Mouse (Mus musculus): ENCODE results near the gene Snx11. TPM values are rescaled to one million over a fixed set of nuclear protein-coding genes. Genes with fewer than 3 reads are reported as not detected.

The Snx11 gene
- polyA plus RNA-seq, 1 experiment from 2014 or later: 25.7 TPM

- Histone ChIP-seq H3K36me3 (replicated peaks) (no peaks in the 10 kb centered on the region), H3K27ac (0 out of 2 replicates have a peak overlapping the region, but pooled peaks have one; percentile 65), H3K27me3 (ENCODE audit: poor library complexity, severe bottlenecking) (peaks cover 74% of the 10 kb centered on the region), H3K4me3 (no peak overlapping the region), H3K9me3 (no peaks in the 10 kb centered on the region), H3K4me1 (peaks cover 73% of the 10 kb centered on the region)
- WGBS: 83% methylated on average over 4 of the region's 4 CpGs
- DNase-seq (ENCODE audit: extremely low spot score, low spot score): no peak
Measured at GRCm38 (mm10) chr11:96743891-96744290, 33.5 kb downstream of the Snx11 start.

- no peak overlapping the region for H3K4me3 ChIP-seq
- H3K27ac ChIP-seq: peak overlapping the region; percentile 65
- H3K36me3 ChIP-seq (replicated peaks): no peaks in the 10 kb centered on the region
- H3K9me3 ChIP-seq: no peaks in the 10 kb centered on the region
- peaks cover 81% of the 10 kb centered on the region for H3K4me1 ChIP-seq
- H3K27me3 ChIP-seq (ENCODE audit: poor library complexity, severe bottlenecking): peaks cover 83% of the 10 kb centered on the region
- DNase-seq (ENCODE audit: extremely low spot score, low spot score): no peak
- WGBS: 75% methylated on average over 11 of the region's 11 CpGs
Measured at GRCm38 (mm10) chr11:96743000-96743399, 34.4 kb downstream of the Snx11 start.

GRCm38 (mm10) chr11:96741995-96742394 lies 35.4 kb downstream of the Snx11 start:
- 16% methylated on average over 12 of the region's 12 CpGs for WGBS
- Histone ChIP-seq H3K4me3 (peak overlapping the region; percentile 7), H3K4me1 (peaks cover 78% of the 10 kb centered on the region), H3K36me3 (replicated peaks) (no peaks in the 10 kb centered on the region), H3K27ac (peak overlapping the region; percentile 54), H3K27me3 (ENCODE audit: poor library complexity, severe bottlenecking) (peaks cover 85% of the 10 kb centered on the region), H3K9me3 (no peaks in the 10 kb centered on the region)
- peak; percentile 70 for DNase-seq (ENCODE audit: extremely low spot score, low spot score)

- Histone ChIP-seq H3K27me3 (ENCODE audit: poor library complexity, severe bottlenecking) (peaks cover 84% of the 10 kb centered on the region), H3K27ac (no peak overlapping the region)
- 77% methylated on average over 12 of the region's 12 CpGs for WGBS
Measured at GRCm38 (mm10) chr11:96740796-96741195, 36.6 kb downstream of the Snx11 start.

GRCm38 (mm10) chr11:96737673-96738471 lies 39.5 kb downstream of the Snx11 start:
- Histone ChIP-seq H3K9me3 (no peaks in the 10 kb centered on the region), H3K27ac (no peak overlapping the region), H3K4me1 (peaks cover 72% of the 10 kb centered on the region), H3K27me3 (ENCODE audit: poor library complexity, severe bottlenecking) (peaks cover 74% of the 10 kb centered on the region), H3K36me3 (replicated peaks) (no peaks in the 10 kb centered on the region), H3K4me3 (no peak overlapping the region)
- no peak for DNase-seq (ENCODE audit: extremely low spot score, low spot score)
- WGBS: 73% methylated on average over 14 of the region's 14 CpGs

More at GRCm38 (mm10) chr11:96740796-96741195, 36.6 kb downstream of the Snx11 start:
- Histone ChIP-seq H3K4me1 (peaks cover 85% of the 10 kb centered on the region), H3K36me3 (replicated peaks) (no peaks in the 10 kb centered on the region), H3K4me3 (no peak overlapping the region), H3K9me3 (no peaks in the 10 kb centered on the region)
- DNase-seq (ENCODE audit: extremely low spot score, low spot score): no peak

DNA sequence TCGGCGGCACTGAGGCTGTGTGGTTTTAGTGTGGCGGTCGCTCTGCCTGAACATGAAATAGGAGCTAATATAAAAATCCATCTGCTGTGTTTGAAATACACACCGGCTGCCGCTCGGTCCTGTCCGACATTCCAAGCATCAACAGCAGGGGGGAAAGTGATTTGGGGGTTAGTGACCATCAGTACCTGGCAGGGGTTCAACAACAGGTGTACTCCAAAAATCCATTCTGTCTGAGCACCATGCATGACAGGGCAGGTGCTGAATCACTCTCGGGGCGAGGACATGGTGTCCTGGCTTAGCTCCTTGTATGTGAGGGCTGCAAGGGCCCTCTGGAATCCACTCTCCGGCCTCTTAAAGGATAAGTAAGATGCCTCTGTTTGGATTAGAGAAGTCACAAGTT lies 41.0 kb downstream of the Snx11 start:
- Histone ChIP-seq H3K4me3 (peak overlapping the region; percentile 45), H3K36me3 (replicated peaks) (no peaks in the 10 kb centered on the region), H3K27ac (peak overlapping the region; percentile 68), H3K9me3 (no peaks in the 10 kb centered on the region), H3K27me3 (ENCODE audit: poor library complexity, severe bottlenecking) (peaks cover 71% of the 10 kb centered on the region), H3K4me1 (peaks cover 66% of the 10 kb centered on the region)
- DNase-seq (ENCODE audit: extremely low spot score, low spot score): no peak
- 18% methylated on average over 11 of the region's 11 CpGs for WGBS

- WGBS: 1% methylated on average over 19 of the region's 19 CpGs
Measured at GRCm38 (mm10) chr11:96735908-96736307, 41.5 kb downstream of the Snx11 start.

DNA sequence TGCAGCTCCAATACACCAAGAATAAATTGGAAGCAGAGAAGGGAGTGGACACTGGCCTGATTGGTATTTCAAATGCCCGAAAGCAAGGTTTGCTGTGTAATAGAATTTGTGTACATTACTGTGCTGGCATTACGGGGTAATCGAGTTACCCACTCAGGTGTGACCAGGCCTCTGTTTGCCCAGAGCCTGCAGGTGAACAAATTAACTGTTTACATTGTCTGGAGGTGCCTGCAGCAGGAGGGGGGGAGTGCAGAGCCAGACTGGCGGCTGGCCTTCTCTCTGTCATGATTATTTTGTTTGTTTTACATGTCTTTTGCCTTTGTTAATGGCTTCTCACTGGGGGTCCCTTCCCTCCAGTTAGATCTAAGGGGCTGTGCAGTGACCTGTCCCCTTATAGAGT lies 44.7 kb downstream of the Snx11 start:
- Histone ChIP-seq H3K9me3 (no peaks in the 10 kb centered on the region), H3K27ac (peak overlapping the region; percentile 25; the same call in 1 of the 2 replicates), H3K36me3 (replicated peaks) (no peaks in the 10 kb centered on the region), H3K27me3 (ENCODE audit: poor library complexity, severe bottlenecking) (peaks cover 59% of the 10 kb centered on the region), H3K4me1 (peaks cover 63% of the 10 kb centered on the region), H3K4me3 (no peak overlapping the region)
- WGBS: 44% methylated on average over 4 of the region's 4 CpGs
- no peak for DNase-seq (ENCODE audit: extremely low spot score, low spot score)

More at GRCm38 (mm10) chr11:96735908-96736307, 41.5 kb downstream of the Snx11 start:
- peaks cover 67% of the 10 kb centered on the region for H3K27me3 ChIP-seq (ENCODE audit: poor library complexity, severe bottlenecking)
- H3K4me3 ChIP-seq: peak overlapping the region; percentile 45
- H3K9me3 ChIP-seq: no peaks in the 10 kb centered on the region
- peak; percentile 77 for DNase-seq (ENCODE audit: extremely low spot score, low spot score)
- peaks cover 66% of the 10 kb centered on the region for H3K4me1 ChIP-seq
- H3K36me3 ChIP-seq (replicated peaks): no peaks in the 10 kb centered on the region
- peak overlapping the region; percentile 68 for H3K27ac ChIP-seq

DNA sequence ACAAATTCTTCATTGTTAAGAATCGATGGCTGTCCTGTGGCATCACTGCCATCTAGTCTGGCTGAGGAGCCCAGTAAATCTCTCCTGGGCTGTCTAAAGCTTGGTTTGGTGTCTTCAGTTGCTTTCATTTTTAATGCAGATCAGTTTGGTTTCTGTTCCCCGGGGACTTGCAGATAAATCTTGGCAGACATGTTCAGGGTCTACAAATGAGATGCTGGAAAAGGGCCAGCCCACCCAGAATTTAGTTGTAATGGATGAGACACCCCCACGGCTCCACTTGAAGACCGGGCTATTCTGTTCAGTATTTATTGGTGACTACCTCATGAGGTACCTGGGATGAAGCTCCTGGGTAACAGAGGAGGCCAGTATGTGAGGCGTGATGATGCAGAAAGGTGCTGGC lies 47.0 kb downstream of the Snx11 start:
- no peaks in the 10 kb centered on the region for H3K9me3 ChIP-seq
- peaks cover 41% of the 10 kb centered on the region for H3K27me3 ChIP-seq (ENCODE audit: poor library complexity, severe bottlenecking)
- WGBS: 89% methylated on average over 5 of the region's 5 CpGs
- no peak overlapping the region for H3K27ac ChIP-seq
- no peak overlapping the region for H3K4me3 ChIP-seq
- peaks cover 62% of the 10 kb centered on the region for H3K4me1 ChIP-seq
- H3K36me3 ChIP-seq (replicated peaks): no peaks in the 10 kb centered on the region
- no peak for DNase-seq (ENCODE audit: extremely low spot score, low spot score)

GRCm38 (mm10) chr11:96729462-96729861 lies 47.9 kb downstream of the Snx11 start:
- 56% methylated on average over 9 of the region's 9 CpGs for WGBS
- Histone ChIP-seq H3K36me3 (replicated peaks) (no peaks in the 10 kb centered on the region), H3K4me3 (no peak overlapping the region), H3K4me1 (peaks cover 65% of the 10 kb centered on the region), H3K27me3 (ENCODE audit: poor library complexity, severe bottlenecking) (peaks cover 37% of the 10 kb centered on the region), H3K27ac (no peak overlapping the region), H3K9me3 (no peaks in the 10 kb centered on the region)
- no peak for DNase-seq (ENCODE audit: extremely low spot score, low spot score)

DNA sequence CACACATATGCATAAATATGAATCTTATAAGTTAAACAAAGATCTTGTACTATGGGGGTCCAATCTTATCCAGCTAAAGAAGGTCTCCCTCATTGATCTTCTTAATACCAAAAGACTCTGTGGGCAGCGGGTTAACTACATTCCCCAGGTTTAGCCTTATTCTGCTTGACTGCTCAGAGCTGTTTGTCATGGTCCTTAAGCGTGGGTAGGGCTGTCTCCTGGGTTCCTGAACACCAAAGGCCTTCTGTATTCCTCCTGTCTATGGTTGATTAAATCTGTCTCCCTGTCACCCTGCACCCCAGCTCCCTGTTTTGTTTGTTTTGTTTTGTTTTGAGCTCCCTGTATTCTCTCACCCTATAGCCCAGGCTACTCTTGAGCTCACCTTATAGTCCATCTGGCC lies 48.8 kb downstream of the Snx11 start:
- 51% methylated on average over 2 of the region's 2 CpGs for WGBS
- Histone ChIP-seq H3K27me3 (ENCODE audit: poor library complexity, severe bottlenecking) (peaks cover 34% of the 10 kb centered on the region), H3K27ac (no peak overlapping the region)

DNA sequence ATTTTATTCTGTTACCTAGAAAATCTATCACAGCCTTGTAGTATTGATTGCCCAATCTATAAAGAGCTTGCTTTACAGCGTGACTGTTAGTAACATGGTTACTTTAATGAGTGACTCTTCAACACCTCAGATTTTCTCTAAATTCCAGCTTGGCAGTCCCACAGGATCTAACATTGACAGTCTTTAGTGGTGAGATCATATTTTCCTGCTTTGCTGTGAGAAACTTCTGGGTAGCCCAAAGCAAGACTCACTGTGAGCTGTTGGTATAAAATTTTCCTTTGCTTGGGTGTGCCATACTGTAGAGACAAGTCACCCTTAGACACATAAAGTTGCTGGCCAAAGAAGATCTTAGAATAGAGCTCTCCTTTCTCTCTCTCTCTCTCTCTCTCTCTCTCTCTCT lies 51.5 kb downstream of the Snx11 start:
- WGBS: 88% methylated on average over 1 of the region's 1 CpGs

More for the DNA sequence above, 48.8 kb downstream of the Snx11 start:
- DNase-seq (ENCODE audit: extremely low spot score, low spot score): no peak
- no peak overlapping the region for H3K4me3 ChIP-seq
- no peaks in the 10 kb centered on the region for H3K9me3 ChIP-seq
- H3K36me3 ChIP-seq (replicated peaks): no peaks in the 10 kb centered on the region
- H3K4me1 ChIP-seq: peaks cover 64% of the 10 kb centered on the region

DNA sequence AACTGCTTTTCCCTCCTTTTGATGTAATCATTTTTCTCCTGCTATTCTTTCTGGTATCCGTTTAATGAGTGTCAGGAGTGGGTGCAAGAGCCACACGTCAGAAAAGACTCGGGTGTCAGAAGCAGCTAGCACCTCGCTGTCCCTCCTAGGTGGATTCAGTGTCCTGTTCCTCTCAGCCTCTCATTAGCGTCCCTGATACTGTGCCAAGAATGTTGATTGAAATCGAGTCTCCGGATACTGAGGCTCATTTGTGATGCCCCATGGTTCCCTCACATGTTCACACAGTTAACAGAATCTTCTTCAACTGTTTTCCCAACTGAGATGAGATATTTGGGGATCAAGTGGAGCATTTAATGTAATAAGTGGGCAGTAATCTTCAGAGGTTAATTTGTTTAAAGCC lies 58.8 kb downstream of the Snx11 start:
- Histone ChIP-seq H3K27me3 (ENCODE audit: poor library complexity, severe bottlenecking) (no peaks in the 10 kb centered on the region; the same call in 1 of the 2 replicates), H3K36me3 (replicated peaks) (no peaks in the 10 kb centered on the region), H3K4me3 (no peak overlapping the region), H3K27ac (no peak overlapping the region), H3K9me3 (no peaks in the 10 kb centered on the region), H3K4me1 (peaks cover 6% of the 10 kb centered on the region)
- DNase-seq (ENCODE audit: extremely low spot score, low spot score): no peak
- WGBS: 79% methylated on average over 7 of the region's 7 CpGs

More for the DNA sequence above, 51.5 kb downstream of the Snx11 start:
- Histone ChIP-seq H3K4me3 (no peak overlapping the region), H3K36me3 (replicated peaks) (no peaks in the 10 kb centered on the region), H3K4me1 (peaks cover 43% of the 10 kb centered on the region), H3K27me3 (ENCODE audit: poor library complexity, severe bottlenecking) (peaks cover 25% of the 10 kb centered on the region; the same call in 1 of the 2 replicates), H3K27ac (no peak overlapping the region), H3K9me3 (no peaks in the 10 kb centered on the region)
- DNase-seq (ENCODE audit: extremely low spot score, low spot score): no peak
